Mouse (Mus musculus) heart, embryonic 13.5 days (tissue): ENCODE data around the gene Zkscan2. TPM values are rescaled to one million over a fixed set of nuclear protein-coding genes. Genes with fewer than 3 reads are reported as not detected.
A peak's percentile ranks its signal among the peaks of the same experiment; 100 is the strongest.

ENCODE experiments used
- ATAC-seq: fragments of 200-750 bp; cut with Nextera tagmentation; 2 replicates; pipeline ENCODE4 v1.8.0; 2017; ENCODE audit warnings: moderate TSS enrichment; ENCODE audit not compliant: insufficient number of reproducible peaks, low FRiP score, low TSS enrichment; ENCODE audit errors: extremely low read depth
- H3K27ac ChIP-seq: fragments of 300-500 bp; sonication (generic); replicated peaks from 2 replicates; pipeline ENCODE4 v1.5.1; 2015; ENCODE audit warnings: moderate library complexity, mild to moderate bottlenecking, inconsistent platforms
- H3K27me3 ChIP-seq: fragments of 300-500 bp; sonication (generic); replicated peaks from 2 replicates; pipeline ENCODE4 v1.6.1; 2015; ENCODE audit warnings: mild to moderate bottlenecking, inconsistent platforms
- H3K36me3 ChIP-seq: fragments of 300-500 bp; sonication (generic); 2 replicates; pipeline ENCODE4 v1.6.1; 2015; ENCODE audit warnings: mild to moderate bottlenecking, inconsistent platforms
- H3K4me1 ChIP-seq: fragments of 300-500 bp; sonication (generic); 2 replicates; pipeline ENCODE4 v1.6.1; 2015; ENCODE audit warnings: inconsistent platforms
- H3K4me2 ChIP-seq: fragments of 300-500 bp; sonication (generic); 2 replicates; pipeline ENCODE4 v1.6.1; 2015; ENCODE audit warnings: inconsistent platforms, mild to moderate bottlenecking, moderate library complexity
- H3K4me3 ChIP-seq: fragments of 300-500 bp; sonication (generic); 2 replicates; pipeline ENCODE4 v1.5.1; 2015; ENCODE audit warnings: moderate library complexity, mild to moderate bottlenecking, inconsistent platforms
- H3K9ac ChIP-seq: fragments of 300-500 bp; sonication (generic); 2 replicates; pipeline ENCODE4 v1.6.1; 2015; ENCODE audit warnings: inconsistent platforms, mild to moderate bottlenecking, moderate library complexity
- H3K9me3 ChIP-seq: fragments of 300-500 bp; sonication (generic); 2 replicates; pipeline ENCODE4 v1.6.1; 2016; ENCODE audit warnings: inconsistent platforms
- WGBS: fragments of 180-500 bp; shearing (Covaris S2); methylation state at CpG from one replicate; pipeline ENCODE4 v1.1.7; 2015; ENCODE audit warnings: mixed read lengths; 5-methylcytosine and 5-hydroxymethylcytosine counted together
- polyA plus RNA-seq: library from polyadenylated mRNA; unstranded; fragments of >200 nt; fragmentation: Nextera tagmentation; extraction: Ambion mirVana; gene quantifications from 2 replicates; pipeline ENCODE4 v1.2.1, GENCODE M21; 2015

The Zkscan2 gene
- polyA plus RNA-seq = 1.7 and 1.8 TPM in 2 replicates

- Histone ChIP-seq H3K9me3 (no peaks in the 10 kb centered on the region), H3K9ac (peak within 1 kb of the TSS; percentile 85), H3K4me3 (peak within 1 kb of the TSS; percentile 75), H3K27me3 (no peaks in the 10 kb centered on the region), H3K36me3 (peaks cover 3% of the 10 kb centered on the region; the same call in 1 of the 2 replicates), H3K4me2 (peak within 1 kb of the TSS; percentile 95), H3K4me1 (peaks cover 18% of the 10 kb centered on the region), H3K27ac (peak within 1 kb of the TSS; percentile 25; the same call in 1 of the 2 replicates)
- 2% methylated on average over 71 of the region's 71 CpGs for WGBS
- peak; percentile 69; the same call in 1 of the 2 replicates for ATAC-seq
Observed at GRCm38 (mm10) chr7:123500239-123501219, at the start of gene Zkscan2. Zkscan2 (minus strand) TSS chr7:123500449.

GRCm38 (mm10) chr7:123529190-123529589 is 28.9 kb upstream of the Zkscan2 start:
- H3K9ac ChIP-seq = no peak overlapping the region
- no peak for ATAC-seq
- peaks cover 10% of the 10 kb centered on the region; the same call in 1 of the 2 replicates for H3K9me3 ChIP-seq
- H3K4me1 ChIP-seq = peaks cover 11% of the 10 kb centered on the region
- H3K36me3 ChIP-seq = no peaks in the 10 kb centered on the region
- H3K4me2 ChIP-seq = no peak overlapping the region
- H3K4me3 ChIP-seq = no peak overlapping the region
- no peak overlapping the region for H3K27ac ChIP-seq
- H3K27me3 ChIP-seq = no peaks in the 10 kb centered on the region
- 38% methylated on average over 3 of the region's 3 CpGs for WGBS

DNA sequence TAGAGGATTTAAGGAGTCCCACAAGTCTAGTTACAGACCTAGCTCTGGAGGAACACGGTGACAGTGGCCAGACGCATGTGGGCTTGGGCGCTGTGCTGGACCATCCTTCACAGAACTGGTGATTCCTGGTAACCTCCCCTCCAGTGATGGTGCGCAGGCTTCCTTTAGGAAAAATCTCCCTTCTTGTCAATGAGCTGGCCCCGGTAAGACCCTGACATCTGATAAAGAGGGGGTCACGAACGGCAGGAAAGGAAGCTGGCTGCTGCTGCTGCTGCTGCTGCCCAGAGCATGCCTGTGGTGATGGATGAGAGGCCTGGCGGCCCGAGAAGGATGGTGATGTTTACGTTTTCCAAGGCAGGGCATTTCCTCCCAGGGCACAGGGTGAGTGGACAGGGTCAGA is 25.5 kb upstream of the Zkscan2 start:
- Histone ChIP-seq H3K9ac (no peak overlapping the region), H3K27ac (no peak overlapping the region)
- 22% methylated on average over 10 of the region's 10 CpGs for WGBS

DNA sequence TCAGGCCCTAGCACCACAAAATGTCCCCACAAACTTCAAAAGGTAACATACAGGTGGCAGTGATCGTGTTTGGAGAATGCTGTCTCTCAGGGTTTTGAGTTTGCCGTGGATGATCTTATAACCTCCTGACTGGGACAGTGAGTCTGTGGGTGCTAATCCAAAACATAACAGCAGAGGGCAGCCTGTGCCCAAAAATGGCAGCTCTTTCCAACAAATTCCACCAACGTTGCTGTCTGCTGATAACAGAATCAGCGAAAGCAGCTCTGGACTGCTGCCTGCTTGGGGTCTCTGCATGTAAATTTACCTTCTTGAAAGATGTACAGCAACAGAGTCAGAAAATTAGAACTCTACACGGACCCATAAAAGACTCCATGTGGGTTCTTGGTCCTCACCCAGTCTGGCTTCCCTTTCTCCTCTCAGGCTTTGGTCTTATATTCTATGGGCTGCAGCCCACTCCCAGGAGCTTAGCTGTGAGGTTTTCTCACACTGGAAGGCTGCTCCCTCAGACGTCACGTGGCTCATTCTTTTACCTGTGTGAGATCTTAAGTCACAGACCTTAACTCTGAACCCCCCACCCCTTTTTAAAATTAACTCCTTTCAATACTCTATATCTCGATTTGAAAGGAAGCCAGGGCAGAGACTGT is 24.1 kb upstream of the Zkscan2 start:
- Histone ChIP-seq H3K4me3 (no peak overlapping the region), H3K9me3 (no peaks in the 10 kb centered on the region), H3K36me3 (no peaks in the 10 kb centered on the region), H3K27ac (no peak overlapping the region), H3K4me2 (peak overlapping the region; percentile 51), H3K9ac (no peak overlapping the region), H3K4me1 (peaks cover 11% of the 10 kb centered on the region), H3K27me3 (no peaks in the 10 kb centered on the region)
- ATAC-seq = no peak
- 14% methylated on average over 8 of the region's 8 CpGs for WGBS

More for the DNA sequence above, 25.5 kb upstream of the Zkscan2 start:
- Histone ChIP-seq H3K4me3 (no peak overlapping the region), H3K27me3 (no peaks in the 10 kb centered on the region), H3K4me2 (no peak overlapping the region), H3K36me3 (no peaks in the 10 kb centered on the region), H3K4me1 (peaks cover 11% of the 10 kb centered on the region), H3K9me3 (peaks cover 2% of the 10 kb centered on the region; the same call in 1 of the 2 replicates)
- no peak for ATAC-seq

GRCm38 (mm10) chr7:123507946-123508345 is 7.7 kb upstream of the Zkscan2 start:
- no peaks in the 10 kb centered on the region for H3K27me3 ChIP-seq
- no peaks in the 10 kb centered on the region for H3K4me1 ChIP-seq
- H3K27ac ChIP-seq = no peak overlapping the region
- H3K9ac ChIP-seq = no peak overlapping the region
- WGBS = 69% methylated on average over 7 of the region's 7 CpGs
- H3K4me3 ChIP-seq = no peak overlapping the region
- no peak for ATAC-seq
- no peaks in the 10 kb centered on the region for H3K36me3 ChIP-seq
- peaks cover 17% of the 10 kb centered on the region; the same call in 1 of the 2 replicates for H3K9me3 ChIP-seq
- no peak overlapping the region for H3K4me2 ChIP-seq

DNA sequence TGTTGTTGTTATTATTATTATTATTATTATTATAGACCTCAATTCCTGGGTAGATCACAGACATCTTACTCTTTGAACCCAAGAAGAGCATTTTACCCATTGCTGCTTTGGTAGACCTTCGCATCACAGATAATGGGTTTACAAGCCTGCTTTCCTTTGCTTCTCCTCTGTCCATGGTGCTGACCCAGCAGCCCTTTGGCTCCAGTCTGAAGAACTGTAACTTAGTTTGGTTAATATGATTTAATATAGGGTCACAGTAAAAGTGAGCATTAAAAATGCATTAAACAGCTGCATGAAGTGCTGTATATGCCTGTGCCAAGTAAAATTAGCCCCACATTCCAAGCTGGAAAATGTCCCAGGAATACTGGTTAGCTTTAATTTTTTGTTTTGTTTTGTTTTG is 3.1 kb upstream of the Zkscan2 start:
- Histone ChIP-seq H3K4me2 (no peak overlapping the region), H3K27ac (no peak overlapping the region), H3K36me3 (no peaks in the 10 kb centered on the region), H3K4me1 (peaks cover 18% of the 10 kb centered on the region), H3K9ac (no peak overlapping the region), H3K4me3 (no peak overlapping the region), H3K9me3 (peaks cover 17% of the 10 kb centered on the region; the same call in 1 of the 2 replicates), H3K27me3 (no peaks in the 10 kb centered on the region)
- ATAC-seq = no peak
- WGBS = 6% methylated on average over 1 of the region's 1 CpGs

- H3K27me3 ChIP-seq = no peaks in the 10 kb centered on the region
- WGBS = 42% methylated on average over 19 of the region's 19 CpGs
- no peak overlapping the region for H3K27ac ChIP-seq
- no peak for ATAC-seq
- H3K4me2 ChIP-seq = peak overlapping the region; percentile 95
- H3K36me3 ChIP-seq = peaks cover 7% of the 10 kb centered on the region
- peak overlapping the region; percentile 85 for H3K9ac ChIP-seq
- H3K4me3 ChIP-seq = peak overlapping the region; percentile 75
- peaks cover 18% of the 10 kb centered on the region for H3K4me1 ChIP-seq
- no peaks in the 10 kb centered on the region for H3K9me3 ChIP-seq
Observed at GRCm38 (mm10) chr7:123499481-123500238, 589 bp downstream of the Zkscan2 start.

- Histone ChIP-seq H3K4me2 (peak overlapping the region; percentile 27), H3K27me3 (no peaks in the 10 kb centered on the region), H3K9ac (no peak overlapping the region), H3K36me3 (peaks cover 14% of the 10 kb centered on the region; the same call in 1 of the 2 replicates), H3K27ac (no peak overlapping the region), H3K4me1 (peaks cover 11% of the 10 kb centered on the region; the same call in 1 of the 2 replicates), H3K4me3 (no peak overlapping the region), H3K9me3 (no peaks in the 10 kb centered on the region)
- ATAC-seq = no peak
- WGBS = 54% methylated on average over 5 of the region's 5 CpGs
Observed at GRCm38 (mm10) chr7:123487703-123488102, 12.5 kb downstream of the Zkscan2 start.

GRCm38 (mm10) chr7:123467961-123468360 is 32.3 kb downstream of the Zkscan2 start:
- H3K4me3 ChIP-seq = no peak overlapping the region
- H3K9me3 ChIP-seq = peaks cover 8% of the 10 kb centered on the region
- H3K4me1 ChIP-seq = peaks cover 11% of the 10 kb centered on the region
- ATAC-seq = no peak
- 0 out of 2 replicates have a peak overlapping the region, but pooled peaks have one; percentile 44 for H3K9ac ChIP-seq
- no peak overlapping the region for H3K4me2 ChIP-seq
- no peaks in the 10 kb centered on the region for H3K36me3 ChIP-seq
- no peaks in the 10 kb centered on the region for H3K27me3 ChIP-seq
- H3K27ac ChIP-seq = no peak overlapping the region
- WGBS = 91% methylated on average over 1 of the region's 1 CpGs

DNA sequence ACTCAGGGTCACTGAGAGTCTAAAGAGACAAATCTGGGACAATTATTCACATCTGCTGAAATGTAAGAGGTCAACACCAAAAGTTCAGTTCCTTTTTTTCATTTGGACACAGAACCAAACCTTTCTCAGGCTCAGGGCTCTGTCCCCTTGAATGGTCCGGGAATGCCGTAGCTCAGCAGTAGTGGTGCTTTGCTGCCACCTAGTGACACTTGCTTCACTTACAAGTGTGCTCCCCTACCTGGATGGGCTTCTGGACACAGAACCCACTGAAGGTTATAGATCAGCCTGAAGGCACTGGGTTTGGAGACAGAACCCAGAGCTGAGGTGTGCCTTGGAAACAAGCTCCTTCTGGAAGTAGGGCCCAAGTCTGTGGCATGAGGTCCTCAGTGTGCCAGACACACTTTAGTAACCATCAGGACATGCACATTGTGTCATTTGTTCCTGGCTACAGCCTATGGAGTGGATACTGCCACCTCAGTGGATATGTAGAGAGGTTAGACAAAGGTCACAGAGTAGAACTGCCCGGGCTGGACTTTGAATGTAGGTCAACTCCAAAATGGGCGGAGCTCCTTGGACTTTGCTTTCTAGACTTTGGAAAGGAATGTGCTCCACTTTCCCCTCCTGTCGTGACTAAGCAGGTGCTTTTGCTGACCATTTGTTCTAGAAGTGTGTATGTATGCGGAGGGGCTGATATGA is 34.4 kb downstream of the Zkscan2 start:
- WGBS = 38% methylated on average over 6 of the region's 6 CpGs
- no peaks in the 10 kb centered on the region for H3K27me3 ChIP-seq
- no peaks in the 10 kb centered on the region for H3K9me3 ChIP-seq
- ATAC-seq = no peak
- H3K4me1 ChIP-seq = peaks cover 29% of the 10 kb centered on the region
- no peak overlapping the region for H3K27ac ChIP-seq
- no peaks in the 10 kb centered on the region for H3K36me3 ChIP-seq
- no peak overlapping the region for H3K9ac ChIP-seq
- H3K4me2 ChIP-seq = no peak overlapping the region
- H3K4me3 ChIP-seq = no peak overlapping the region
